Mouse (Mus musculus) bone marrow macrophage, adult 2 months (primary cell): ENCODE results near the gene Mcrs1.

ENCODE experiments used
- CTCF ChIP-seq: IDR thresholded peaks from 2 replicates; pipeline ENCODE4 v1.5.1; 2012; ENCODE audit warnings: low read depth, mild to moderate bottlenecking, low read length, moderate library complexity
- POLR2A ChIP-seq: IDR thresholded peaks from 2 replicates; pipeline ENCODE4 v1.6.1; 2012; ENCODE audit warnings: mild to moderate bottlenecking, low read depth, low read length, borderline replicate concordance

- no peak for TF ChIP-seq CTCF
- TF ChIP-seq POLR2A, result no peak
These were observed 42.5 kb upstream of the Mcrs1 start for GRCm38 (mm10) chr15:99294287-99294686.
